Mouse (Mus musculus): Measurements from ENCODE around the gene Gpa33.

Gpa33 gene

DNA sequence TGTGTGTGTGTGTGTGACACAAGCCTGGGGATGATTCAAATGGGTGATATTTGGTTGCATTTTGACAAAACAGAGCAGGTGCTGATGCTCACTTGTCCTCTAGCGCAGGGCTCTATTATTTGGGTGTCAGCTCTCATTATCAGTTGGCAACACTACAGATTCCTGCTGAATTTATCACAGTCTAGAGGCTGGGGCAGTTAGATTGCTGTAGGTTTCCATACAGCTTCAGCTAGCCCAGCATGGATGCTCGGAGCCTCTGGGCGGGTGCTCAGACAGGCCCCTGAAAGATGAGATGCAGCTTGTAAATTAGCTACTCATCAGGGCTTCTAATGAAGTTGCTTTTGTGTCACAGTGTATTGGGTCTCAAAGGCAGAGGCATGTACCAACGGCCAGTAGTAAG, 37.4 kb downstream of the Gpa33 start:
- no peak for DNase-seq

DNA sequence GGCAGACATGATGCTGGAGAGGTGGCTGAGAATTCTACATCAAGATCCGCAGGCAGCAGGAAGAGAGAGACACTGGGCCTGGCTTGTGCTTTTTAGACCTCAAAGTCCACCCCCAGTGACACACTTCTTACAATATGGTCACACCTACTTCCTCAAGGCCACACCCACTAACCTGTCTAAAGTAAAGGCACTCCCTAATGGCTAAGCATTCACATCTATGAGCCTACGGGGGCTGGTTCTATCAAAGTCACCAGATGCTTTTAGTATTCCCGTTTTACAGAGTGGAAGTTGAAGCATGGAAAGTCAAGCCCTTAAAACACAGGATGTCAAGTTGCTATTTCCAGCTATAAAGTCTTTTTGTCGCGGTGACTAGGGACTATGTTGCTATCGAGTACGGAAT, 38.0 kb downstream of the Gpa33 start:
- DNase-seq = no peak

DNA sequence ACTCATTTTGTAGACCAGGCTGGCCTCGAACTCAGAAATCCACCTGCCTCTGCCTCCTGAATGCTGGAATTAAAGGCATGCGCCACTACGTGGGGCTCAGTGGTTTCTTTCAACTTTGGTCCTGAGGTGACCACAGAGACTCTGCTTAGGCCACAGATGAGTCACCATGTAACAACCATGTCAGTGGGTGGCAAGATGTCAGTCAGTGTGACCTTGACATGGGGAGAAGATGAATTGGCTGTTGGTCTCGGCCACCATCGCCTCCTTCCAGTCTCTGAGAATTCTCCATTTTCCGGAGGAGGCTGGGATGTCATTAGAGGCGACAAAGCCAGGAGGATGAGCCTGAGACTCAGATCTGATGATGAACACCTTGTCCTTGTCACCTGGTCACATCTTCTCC, 39.7 kb downstream of the Gpa33 start:
- DNase-seq = no peak

DNA sequence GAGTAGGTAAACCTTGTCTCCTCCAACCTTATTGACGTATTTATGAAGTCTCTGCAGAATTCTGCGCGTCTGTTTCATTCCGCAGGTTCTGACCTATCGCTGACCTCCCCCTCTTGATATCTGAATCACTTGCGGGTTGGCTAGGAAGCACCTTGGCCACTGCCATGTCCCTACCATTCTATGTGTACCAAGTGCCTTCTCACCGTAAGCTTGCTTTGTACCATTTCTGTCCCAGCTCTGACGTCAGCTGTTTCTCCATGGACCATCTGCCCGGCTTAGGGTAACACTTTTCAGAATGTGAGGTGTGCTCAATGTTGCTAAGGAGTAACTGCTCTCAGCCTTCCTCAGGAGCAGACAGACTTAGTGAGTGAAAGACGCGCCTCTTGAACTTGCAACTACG, 40.8 kb downstream of the Gpa33 start:
- DNase-seq = no peak

DNA sequence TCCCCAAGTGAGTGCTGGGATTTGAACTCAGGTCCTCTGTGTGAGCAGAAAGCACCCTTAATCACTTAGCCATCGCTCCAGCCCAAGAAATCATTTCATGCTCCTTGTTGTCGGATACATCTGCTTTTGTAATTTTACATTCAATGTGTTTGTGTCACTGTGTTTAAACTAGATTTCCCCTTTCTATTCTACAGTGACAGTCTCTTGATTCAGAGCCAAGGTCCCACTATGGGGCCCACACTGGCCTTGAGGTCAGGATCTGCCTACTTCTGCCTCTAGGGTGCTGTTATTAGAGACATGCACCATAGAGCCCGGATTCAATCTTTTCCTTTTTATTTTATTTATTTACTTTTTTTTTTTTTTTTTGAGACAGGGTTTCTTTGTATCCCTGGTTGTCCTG, 43.0 kb downstream of the Gpa33 start:
- no peak for DNase-seq

DNA sequence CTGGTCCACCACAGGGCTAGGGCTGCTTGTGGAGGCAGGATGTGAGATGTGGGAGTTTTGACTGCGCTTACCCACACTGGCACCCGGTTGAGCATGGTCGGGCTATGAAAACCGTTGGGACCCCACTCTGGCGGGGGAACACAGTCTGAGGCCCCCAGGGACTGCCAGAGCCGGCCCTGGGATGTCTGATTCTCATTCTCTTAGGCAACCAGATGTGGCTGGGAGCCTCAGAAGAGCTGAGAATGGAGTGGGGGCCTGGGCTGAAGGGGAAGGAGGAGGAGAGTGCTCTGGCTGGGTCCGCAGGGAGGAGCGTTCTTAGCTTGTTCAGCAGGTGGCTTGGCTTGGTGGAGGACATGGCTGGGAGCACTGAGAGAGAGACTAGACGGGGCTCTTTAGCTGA, 43.6 kb downstream of the Gpa33 start:
- no peak for DNase-seq

DNA sequence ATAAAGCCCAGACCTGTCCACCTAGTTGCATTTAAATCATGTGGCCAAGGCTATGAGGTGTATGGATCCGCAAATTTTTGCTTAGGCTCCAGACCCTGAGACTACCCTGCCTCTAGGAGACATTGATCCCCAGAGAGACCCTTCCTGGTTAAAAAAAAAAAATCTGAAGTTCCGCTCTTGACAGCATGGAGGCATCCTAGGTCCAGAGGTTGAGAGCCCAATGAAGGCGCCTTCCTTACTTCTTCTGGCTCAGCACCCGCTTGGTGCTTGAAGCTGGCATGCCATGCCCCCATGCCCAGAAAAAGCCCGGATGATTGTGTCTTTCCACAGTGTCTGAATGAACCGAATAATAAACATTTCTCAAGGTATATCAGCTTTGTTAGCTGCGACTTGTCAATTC, 51.5 kb downstream of the Gpa33 start:
- no peak for DNase-seq

DNA sequence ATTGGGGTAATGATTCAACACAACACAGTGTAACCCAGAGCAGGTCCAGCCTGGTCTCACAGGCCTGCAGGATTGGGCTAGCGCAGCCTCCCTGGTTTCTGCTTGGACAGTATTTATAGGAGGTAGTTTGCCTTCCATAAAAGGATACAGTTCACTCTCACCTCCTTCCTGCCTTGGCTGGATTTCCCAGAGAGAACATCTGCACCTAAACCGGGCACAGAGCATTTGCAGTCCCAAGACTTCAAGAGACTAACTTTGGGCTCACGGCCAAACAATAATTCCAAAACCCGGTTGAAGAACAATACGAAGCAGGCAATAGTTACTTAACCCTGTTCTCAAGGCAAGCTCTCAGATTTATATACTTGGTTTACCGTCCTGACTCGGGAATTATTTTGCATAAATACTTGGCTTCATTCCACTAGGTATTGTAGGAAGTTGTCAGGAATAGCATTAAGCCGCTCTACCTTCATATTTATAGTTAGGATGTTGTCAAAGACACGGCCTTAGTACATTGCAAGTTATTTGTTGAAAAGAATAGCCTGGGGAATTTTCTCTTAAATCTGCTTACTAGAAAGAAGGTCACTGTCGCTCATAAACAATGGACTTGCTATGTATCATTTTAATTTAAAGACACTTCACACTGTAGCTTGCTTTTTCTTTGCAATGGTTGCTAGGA, 53.1 kb downstream of the Gpa33 start:
- no peak for DNase-seq

DNA sequence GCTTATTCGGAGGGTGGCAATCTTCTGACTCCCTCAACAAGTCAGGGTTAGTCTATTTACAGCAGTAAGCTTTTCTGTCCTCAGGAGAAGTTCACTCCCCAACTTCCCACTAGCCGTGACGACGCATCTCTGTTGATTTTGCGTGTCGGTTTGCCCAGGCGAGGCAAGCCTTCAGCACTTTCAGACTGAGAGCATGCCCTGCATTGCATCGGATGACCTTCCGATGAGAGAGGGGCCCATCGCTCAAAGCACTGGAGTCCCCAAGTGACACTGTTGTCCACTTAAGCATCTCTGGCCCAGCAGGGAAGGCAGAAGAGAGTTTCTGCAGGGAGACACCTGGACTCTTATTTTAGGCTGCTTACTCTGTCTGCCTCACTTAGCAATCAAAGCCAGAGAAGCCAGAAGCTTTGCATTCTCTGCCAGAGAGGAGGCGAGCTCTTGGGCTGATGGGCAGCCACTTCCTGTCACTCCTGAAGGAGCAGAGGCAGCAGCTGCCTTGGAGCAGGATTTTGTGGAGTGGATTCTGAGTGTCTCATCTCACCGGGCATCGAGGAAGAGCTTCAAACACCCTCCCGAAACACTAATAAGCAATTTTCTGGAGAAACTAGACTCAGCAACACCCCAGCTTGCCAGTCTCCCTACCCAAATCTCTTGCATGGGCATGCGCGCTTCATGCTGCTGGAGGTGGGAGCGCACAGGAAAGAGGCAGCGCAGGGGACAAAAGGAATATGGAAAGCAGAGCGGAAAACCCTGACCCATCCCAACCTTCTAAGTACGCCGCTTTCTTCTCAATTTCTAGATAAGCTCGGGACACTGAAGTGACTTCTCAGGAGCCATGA, 54.6 kb downstream of the Gpa33 start:
- no peak for DNase-seq

DNA sequence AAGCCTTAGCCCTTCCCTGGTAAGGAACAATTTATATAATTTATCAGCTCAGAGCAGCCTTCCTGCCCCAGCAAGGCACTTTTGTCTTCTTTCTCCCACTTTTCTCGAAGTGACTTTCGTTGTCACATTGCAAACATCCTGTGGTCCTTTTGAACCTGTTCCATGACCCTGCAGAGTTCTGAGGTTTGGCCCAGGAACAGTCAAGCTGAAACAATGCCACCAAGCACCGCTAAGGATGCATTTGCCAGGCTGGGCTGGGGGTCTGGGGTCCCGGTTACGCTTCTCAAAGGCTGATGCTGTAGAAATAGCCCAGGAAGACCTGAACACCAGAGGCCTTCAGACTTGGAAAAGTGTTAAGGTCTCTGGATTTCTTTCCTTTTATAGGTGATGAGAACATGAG, 55.3 kb downstream of the Gpa33 start:
- no peak for DNase-seq

DNA sequence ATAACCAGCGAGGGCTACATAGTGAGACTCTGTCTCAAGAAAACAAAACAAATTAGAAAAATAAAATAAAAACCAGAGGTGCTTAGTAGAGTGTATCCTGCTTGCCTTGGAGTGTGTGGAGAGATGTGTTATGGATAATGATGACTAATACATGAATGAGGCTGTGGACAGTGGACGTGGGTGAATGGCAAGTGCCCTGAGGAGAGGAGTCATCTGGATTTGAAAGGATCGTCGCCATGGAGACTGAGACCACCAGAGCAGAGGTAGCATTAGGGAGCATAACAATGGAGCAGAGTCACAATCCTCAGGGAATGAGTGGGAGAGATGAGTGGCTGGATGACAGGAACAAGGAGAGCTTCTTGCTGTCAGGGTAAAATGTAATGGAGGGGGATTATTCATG, 59.8 kb downstream of the Gpa33 start:
- no peak for DNase-seq

DNA sequence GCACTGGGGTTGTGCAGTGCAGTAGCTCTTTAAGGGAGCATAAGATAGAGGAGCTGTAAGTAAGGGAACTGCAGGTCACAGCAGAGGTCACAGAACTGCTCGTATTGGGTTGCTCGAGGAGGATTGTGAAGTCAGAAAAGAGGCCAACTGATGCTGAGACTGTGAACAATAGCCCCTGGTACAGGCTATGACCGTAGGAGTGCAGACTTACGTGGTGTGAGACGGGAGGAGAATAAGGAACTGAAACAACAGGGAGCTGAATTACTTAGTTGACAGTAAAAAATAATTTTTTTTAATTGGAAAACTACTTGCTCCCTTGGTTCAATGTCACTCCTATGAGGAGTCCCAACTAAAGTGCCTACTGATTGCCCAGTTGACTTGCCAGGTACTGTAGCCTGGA, 74.1 kb downstream of the Gpa33 start:
- DNase-seq = no peak

DNA sequence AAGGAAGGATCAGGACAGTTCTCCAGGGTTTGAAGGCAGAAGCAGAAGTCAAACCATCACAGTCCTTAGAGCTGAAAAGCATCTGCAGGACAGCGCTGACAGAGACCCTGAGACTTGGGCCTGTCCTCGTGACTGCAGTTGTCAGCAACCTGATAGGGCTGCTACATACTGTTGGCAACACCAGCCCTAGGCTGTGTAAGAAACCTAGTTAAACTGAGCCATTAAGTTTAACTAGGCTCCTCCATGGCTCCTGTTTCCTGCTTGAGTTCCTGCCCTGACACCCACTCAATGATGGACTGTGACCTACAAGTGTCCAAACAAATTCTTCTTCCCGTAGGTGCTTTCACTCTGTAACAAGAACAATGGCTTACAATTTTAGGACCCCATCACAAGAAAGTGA, 75.1 kb downstream of the Gpa33 start:
- DNase-seq = no peak

DNA sequence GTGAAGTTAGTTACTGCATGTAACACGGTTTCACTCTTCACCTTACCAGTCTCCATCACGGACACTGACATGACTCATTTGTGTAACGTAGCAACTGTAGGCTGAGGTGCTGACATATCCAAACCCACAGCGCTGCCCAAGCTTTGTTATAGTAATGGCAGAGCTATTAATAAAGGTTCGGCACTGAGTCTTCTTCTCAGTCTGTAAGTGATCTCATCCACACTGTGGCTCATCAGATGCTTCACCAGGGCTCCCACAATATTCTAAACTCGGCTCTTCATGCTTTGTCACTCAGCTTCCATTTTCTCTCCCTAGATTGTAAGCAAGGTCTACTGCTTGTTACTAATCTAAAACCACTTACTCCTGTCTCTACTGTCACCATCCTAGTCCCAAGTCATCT, 79.3 kb downstream of the Gpa33 start:
- no peak for DNase-seq

DNA sequence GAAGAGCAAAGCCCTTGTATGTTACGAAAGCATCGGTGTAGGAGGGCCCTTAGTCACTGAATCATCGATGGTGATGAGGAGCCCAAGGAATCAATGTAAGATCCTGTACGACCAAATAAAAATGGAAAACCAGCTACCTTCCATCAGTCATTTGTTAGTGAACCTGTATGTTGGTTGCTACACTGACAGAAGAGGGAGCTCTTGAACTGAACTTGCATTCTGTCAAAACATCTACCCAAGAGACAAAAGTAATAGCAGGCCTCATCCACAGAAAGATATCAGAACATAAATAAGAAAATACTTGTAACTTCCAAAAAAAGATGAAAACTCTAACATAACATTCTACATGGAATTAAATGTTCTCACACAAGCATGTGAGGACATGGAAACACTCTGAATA, 84.1 kb downstream of the Gpa33 start:
- no peak for DNase-seq

Data from lung, postnatal 4 days (tissue).